In genomic region chr16:92359229-92359628, GRCm38 (mm10) we compare ENCODE assay signal across 11 mouse cellular contexts. TPM values are rescaled to one million over a fixed set of nuclear protein-coding genes. Genes with fewer than 3 reads are reported as not detected.
A peak's percentile ranks its signal among the peaks of the same experiment; 100 is the strongest.
DNase-seq lines count a peak whose midpoint lies in the region; ATAC-seq and TF ChIP-seq lines count a peak whose summit lies in the region.
"Had no signal": no experiment of that assay in that cellular context is flagged by ENCODE, and none has a peak within 500 bp of the region (broad histone marks: within the 10 kb centered on the region; RNA-seq: fewer than 3 reads in every experiment).

Gene Kcne1 (minus strand): TSS chr16:92359468.

- H3K9ac ChIP-seq in intestine, embryonic 14.5 days (ENCODE audit: low read length): no peak within 1 kb of the TSS
- H3K9ac ChIP-seq in intestine, postnatal 0 days (ENCODE audit: low read depth, low read length): no peak within 1 kb of the TSS
- H3K9ac ChIP-seq in lung, postnatal 0 days (replicated peaks; ENCODE audit: low read depth): no peak within 1 kb of the TSS
- H3K9ac ChIP-seq in heart, embryonic 13.5 days: peak within 1 kb of the TSS; percentile 78
- H3K9ac ChIP-seq in limb, embryonic 12.5 days (replicated peaks): no peak within 1 kb of the TSS
- H3K9ac ChIP-seq: liver, embryonic 15.5 days; midbrain, embryonic 12.5 days had no signal

- 48% methylated on average over 9 of the region's 9 CpGs for WGBS in intestine, embryonic 14.5 days
- WGBS in intestine, postnatal 0 days: 38% methylated on average over 9 of the region's 9 CpGs
- WGBS in lung, postnatal 0 days: 30% methylated on average over 9 of the region's 9 CpGs
- WGBS in heart, embryonic 13.5 days: 36% methylated on average over 9 of the region's 9 CpGs
- 47% methylated on average over 9 of the region's 9 CpGs for WGBS in limb, embryonic 12.5 days

- H3K4me1 ChIP-seq in intestine, embryonic 14.5 days (replicated peaks; ENCODE audit: control insufficient read depth, insufficient read depth, low read length): peaks cover 4% of the 10 kb centered on the region; the same call in 1 of the 2 replicates
- no peaks in the 10 kb centered on the region; the same call in 1 of the 2 replicates for H3K4me1 ChIP-seq in intestine, postnatal 0 days (replicated peaks; ENCODE audit: control insufficient read depth, insufficient read depth, low read length)
- H3K4me1 ChIP-seq in lung, postnatal 0 days (ENCODE audit: insufficient read depth, low read depth, low read length): no peaks in the 10 kb centered on the region
- peaks cover 49% of the 10 kb centered on the region for H3K4me1 ChIP-seq in heart, embryonic 13.5 days
- H3K4me1 ChIP-seq in limb, embryonic 12.5 days (replicated peaks): peaks cover 24% of the 10 kb centered on the region
- H3K4me1 ChIP-seq: liver, embryonic 15.5 days had no signal

- no peaks in the 10 kb centered on the region for H3K27me3 ChIP-seq in intestine, embryonic 14.5 days (replicated peaks; ENCODE audit: control insufficient read depth, insufficient read depth, low read length)
- H3K27me3 ChIP-seq in intestine, postnatal 0 days (replicated peaks; ENCODE audit: control insufficient read depth, insufficient read depth, low read length): 0 out of 2 replicates have a peak, but pooled peaks cover 3% of the 10 kb centered on the region
- H3K27me3 ChIP-seq in lung, postnatal 0 days (replicated peaks; ENCODE audit: insufficient read depth, low read length): no peaks in the 10 kb centered on the region
- peaks cover 5% of the 10 kb centered on the region; the same call in 1 of the 2 replicates for H3K27me3 ChIP-seq in heart, embryonic 13.5 days (replicated peaks)
- peaks cover 30% of the 10 kb centered on the region for H3K27me3 ChIP-seq in limb, embryonic 12.5 days

- H3K36me3 ChIP-seq in intestine, embryonic 14.5 days (ENCODE audit: control insufficient read depth, insufficient read depth, low read length): no peaks in the 10 kb centered on the region
- H3K36me3 ChIP-seq in intestine, postnatal 0 days (ENCODE audit: control insufficient read depth, insufficient read depth): no peaks in the 10 kb centered on the region
- no peaks in the 10 kb centered on the region for H3K36me3 ChIP-seq in lung, postnatal 0 days (ENCODE audit: insufficient read depth, low read length)
- no peaks in the 10 kb centered on the region for H3K36me3 ChIP-seq in heart, embryonic 13.5 days
- H3K36me3 ChIP-seq in limb, embryonic 12.5 days: no peaks in the 10 kb centered on the region
- H3K36me3 ChIP-seq: liver, embryonic 15.5 days; midbrain, embryonic 12.5 days had no signal

- ATAC-seq in intestine, embryonic 14.5 days (replicated peaks; ENCODE audit: low FRiP score, low TSS enrichment, low read depth): no peak; the same call in 1 of the 2 replicates
- no peak for ATAC-seq in intestine, postnatal 0 days
- peak; percentile 25; the same call in 1 of the 2 replicates for ATAC-seq in lung, postnatal 0 days
- no peak for ATAC-seq in heart, embryonic 13.5 days (ENCODE audit: extremely low read depth, insufficient number of reproducible peaks, low FRiP score, low TSS enrichment)
- no peak; the same call in 1 of the 2 replicates for ATAC-seq in limb, embryonic 12.5 days (ENCODE audit: insufficient number of reproducible peaks, insufficient read depth, low FRiP score, low TSS enrichment, low read depth)
- no peak for ATAC-seq in CD4-positive, CD25-positive, alpha-beta regulatory T cell, adult 4 months

- TF ChIP-seq EP300 in lung, postnatal 0 days (IDR thresholded peaks at IDR 0.05): no peak

- no peaks in the 10 kb centered on the region for H3K9me3 ChIP-seq in intestine, embryonic 14.5 days (ENCODE audit: control insufficient read depth, low read length)
- no peaks in the 10 kb centered on the region for H3K9me3 ChIP-seq in intestine, postnatal 0 days (ENCODE audit: control insufficient read depth)
- no peaks in the 10 kb centered on the region for H3K9me3 ChIP-seq in lung, postnatal 0 days (ENCODE audit: low read length)
- H3K9me3 ChIP-seq in heart, embryonic 13.5 days: no peaks in the 10 kb centered on the region
- no peaks in the 10 kb centered on the region for H3K9me3 ChIP-seq in limb, embryonic 12.5 days
- H3K9me3 ChIP-seq: liver, embryonic 15.5 days; midbrain, embryonic 12.5 days had no signal

- DNase-seq in intestine, embryonic 14.5 days (ENCODE audit: low spot score): no peak
- no peak for DNase-seq in lung, postnatal 0 days (ENCODE audit: low spot score)
- no peak for DNase-seq in lung, adult 18-20 months
- DNase-seq in right cerebral cortex, postnatal 25 days: no peak
- DNase-seq: cerebellum, postnatal 25 days had no signal

- peak within 1 kb of the TSS; percentile 18; the same call in 1 of the 2 replicates for H3K4me2 ChIP-seq in intestine, embryonic 14.5 days (ENCODE audit: low read length)
- H3K4me2 ChIP-seq in intestine, postnatal 0 days (replicated peaks; ENCODE audit: low read depth): no peak within 1 kb of the TSS
- 0 out of 2 replicates have a peak within 1 kb of the TSS, but pooled peaks have one; percentile 5 for H3K4me2 ChIP-seq in lung, postnatal 0 days (replicated peaks; ENCODE audit: low read depth, low read length)
- H3K4me2 ChIP-seq in heart, embryonic 13.5 days: peak within 1 kb of the TSS; percentile 63
- peak within 1 kb of the TSS; percentile 39 for H3K4me2 ChIP-seq in limb, embryonic 12.5 days
- H3K4me2 ChIP-seq: liver, embryonic 15.5 days; midbrain, embryonic 12.5 days had no signal

- no peak within 1 kb of the TSS for H3K27ac ChIP-seq in intestine, embryonic 14.5 days (ENCODE audit: low read depth)
- no peak within 1 kb of the TSS for H3K27ac ChIP-seq in intestine, postnatal 0 days (ENCODE audit: low read depth, low read length)
- H3K27ac ChIP-seq in lung, postnatal 0 days (ENCODE audit: low read length): no peak within 1 kb of the TSS
- peak within 1 kb of the TSS; percentile 56 for H3K27ac ChIP-seq in heart, embryonic 13.5 days (replicated peaks)
- no peak within 1 kb of the TSS for H3K27ac ChIP-seq in limb, embryonic 12.5 days
- H3K27ac ChIP-seq: liver, embryonic 15.5 days; midbrain, embryonic 12.5 days had no signal

- no peak within 1 kb of the TSS for H3K4me3 ChIP-seq in intestine, embryonic 14.5 days (ENCODE audit: low read depth, low read length)
- no peak within 1 kb of the TSS for H3K4me3 ChIP-seq in intestine, postnatal 0 days (ENCODE audit: low read depth, low read length)
- H3K4me3 ChIP-seq in lung, postnatal 0 days (ENCODE audit: low read depth, low read length): no peak within 1 kb of the TSS
- peak within 1 kb of the TSS; percentile 45 for H3K4me3 ChIP-seq in heart, embryonic 13.5 days
- no peak within 1 kb of the TSS for H3K4me3 ChIP-seq in limb, embryonic 12.5 days (replicated peaks)
- H3K4me3 ChIP-seq: liver, embryonic 15.5 days; midbrain, embryonic 12.5 days had no signal

- TF ChIP-seq CTCF in intestine, postnatal 0 days (IDR thresholded peaks at IDR 0.05; ENCODE audit: low read depth): no peak
- TF ChIP-seq CTCF in lung, postnatal 0 days (IDR thresholded peaks at IDR 0.05): no peak

RNA-seq across cellular contexts. Expression of gene Kcne1, which starts in this region (rescaled TPM):
- 0.32 TPM in 1 of 2 replicates, not detected in the other for polyA plus RNA-seq in intestine, embryonic 14.5 days (2014; fragmentation: Nextera tagmentation; extraction: Ambion mirVana)
- polyA plus RNA-seq in intestine, postnatal 0 days (2015; fragmentation: Nextera tagmentation; extraction: Ambion mirVana): not detected in 2 replicates
- 0.14 TPM in 1 of 2 replicates, not detected in the other for polyA plus RNA-seq in lung, postnatal 0 days (2015; fragmentation: Nextera tagmentation; extraction: Ambion mirVana)
- polyA plus RNA-seq in heart, embryonic 13.5 days (2015; fragmentation: Nextera tagmentation; extraction: Ambion mirVana): 105 and 125 TPM in 2 replicates
- polyA plus RNA-seq in limb, embryonic 12.5 days (2016; fragmentation: Nextera tagmentation; extraction: Ambion mirVana): 0.13 TPM in 1 of 2 replicates, not detected in the other
- not detected for polyA plus RNA-seq in CD4-positive, CD25-positive, alpha-beta regulatory T cell, adult 4 months (2017; shearing (Covaris generic))
- polyA plus RNA-seq: liver, embryonic 15.5 days; midbrain, embryonic 12.5 days had no signal

Comparison
In these comparisons a context has a peak if more than half of its experiments do, and no peak if none do; other contexts are left out.
1. RNA of gene Kcne1 (polyA plus RNA-seq): 105 to 125 TPM in heart, embryonic 13.5 days; 0.14 TPM in lung, postnatal 0 days, 0.32 TPM in intestine, embryonic 14.5 days, not detected in intestine, postnatal 0 days, 0.13 TPM in limb, embryonic 12.5 days and not detected in CD4-positive, CD25-positive, alpha-beta regulatory T cell, adult 4 months; every median in the first group is over 10 times any median in the second.
2. Peak in ATAC-seq and H3K4me2 ChIP-seq in lung, postnatal 0 days; RNA of the gene not detected or under 1 TPM.